Mouse (Mus musculus): ENCODE results near the gene Mapk11. TPM values are rescaled to one million over a fixed set of nuclear protein-coding genes. Genes with fewer than 3 reads are reported as not detected.

Gene Mapk11
- polyA plus RNA-seq (2015; fragmentation: Nextera tagmentation; extraction: Ambion mirVana): 35.8 and 40.2 TPM in 2 replicates

DNA sequence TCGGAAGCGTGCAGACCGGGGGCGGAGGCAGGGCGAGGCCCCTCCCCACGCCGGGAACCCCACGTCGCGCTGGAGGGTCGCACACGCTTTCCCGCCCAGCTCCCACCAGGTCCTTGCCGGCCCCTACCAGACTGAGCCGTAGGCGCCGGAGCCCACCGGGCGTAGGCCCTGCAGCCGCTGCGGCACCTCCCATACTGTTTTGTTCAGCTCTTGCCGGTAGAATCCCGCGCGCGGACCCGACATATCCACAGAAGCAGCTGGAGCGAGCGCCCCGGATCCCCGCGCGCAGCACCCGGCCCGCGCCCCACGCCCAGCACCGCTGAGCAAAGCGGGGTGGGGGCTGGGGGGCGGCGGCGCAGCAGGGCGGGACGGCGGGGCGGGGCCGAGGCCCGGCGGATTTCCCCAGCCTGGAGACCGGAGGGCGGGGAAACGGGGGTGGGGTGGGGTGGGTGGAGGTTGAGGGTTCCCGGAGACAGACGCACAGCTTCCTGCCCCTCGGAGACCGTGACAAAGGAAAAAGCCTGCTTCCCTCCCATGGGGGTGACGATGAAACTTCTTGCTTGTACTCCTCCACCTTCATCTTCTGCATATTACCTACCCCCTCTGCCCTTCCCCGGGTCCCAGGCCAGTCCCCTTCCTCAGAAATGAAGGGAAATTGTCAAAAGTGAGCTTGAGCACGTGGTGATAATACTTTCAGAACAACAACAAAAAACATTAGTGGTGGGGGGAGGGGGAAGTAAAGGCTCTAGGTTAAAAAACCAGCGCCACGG is at the start of gene Mapk11:
Gene Mapk11, minus strand, starts transcription at position 358 of the 770 bp plus-strand sequence.
- H3K4me2 ChIP-seq: peak within 1 kb of the TSS; percentile 77
- peak within 1 kb of the TSS; percentile 84 for H3K9ac ChIP-seq
- H3K9me3 ChIP-seq: no peaks in the 10 kb centered on the region
- peak within 1 kb of the TSS; percentile 91 for H3K27ac ChIP-seq (replicated peaks)
- WGBS: 1% methylated on average over 60 of the region's 61 CpGs
- peak within 1 kb of the TSS; percentile 67 for H3K4me3 ChIP-seq
- peak; percentile 57 for ATAC-seq (ENCODE audit: low read depth)
- H3K36me3 ChIP-seq: peaks cover 29% of the 10 kb centered on the region
- no peaks in the 10 kb centered on the region for H3K27me3 ChIP-seq
- H3K4me1 ChIP-seq (replicated peaks): peaks cover 54% of the 10 kb centered on the region

DNA sequence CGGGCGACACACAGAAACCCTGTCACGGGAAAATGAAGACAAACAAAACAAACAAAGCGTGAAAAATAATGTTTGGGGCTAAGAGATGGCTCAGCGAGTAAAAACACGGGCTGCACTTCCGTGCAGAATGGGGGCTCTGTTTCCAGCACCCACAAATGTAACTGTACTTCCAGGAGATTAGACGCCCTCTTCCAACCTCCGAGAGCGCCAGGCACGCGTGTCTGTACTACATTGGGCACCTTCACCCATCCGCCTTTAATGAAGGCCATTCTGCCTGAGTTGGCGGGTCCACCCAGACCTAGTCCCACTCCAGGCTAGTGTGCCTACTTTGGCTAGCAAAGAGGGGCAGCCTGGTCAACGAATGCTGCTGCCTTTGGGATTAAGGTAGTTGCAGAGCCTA is 47.6 kb upstream of the Mapk11 start:
- Histone ChIP-seq H3K4me3 (peak overlapping the region; percentile 93), H3K27ac (replicated peaks) (peak overlapping the region; percentile 99), H3K4me2 (peak overlapping the region; percentile 76), H3K27me3 (no peaks in the 10 kb centered on the region), H3K36me3 (0 out of 2 replicates have a peak, but pooled peaks cover 9% of the 10 kb centered on the region), H3K4me1 (replicated peaks) (peaks cover 21% of the 10 kb centered on the region), H3K9me3 (peaks cover 2% of the 10 kb centered on the region; the same call in 1 of the 2 replicates), H3K9ac (peak overlapping the region; percentile 99)
- WGBS: 69% methylated on average over 15 of the region's 15 CpGs
- no peak for ATAC-seq (ENCODE audit: low read depth)

DNA sequence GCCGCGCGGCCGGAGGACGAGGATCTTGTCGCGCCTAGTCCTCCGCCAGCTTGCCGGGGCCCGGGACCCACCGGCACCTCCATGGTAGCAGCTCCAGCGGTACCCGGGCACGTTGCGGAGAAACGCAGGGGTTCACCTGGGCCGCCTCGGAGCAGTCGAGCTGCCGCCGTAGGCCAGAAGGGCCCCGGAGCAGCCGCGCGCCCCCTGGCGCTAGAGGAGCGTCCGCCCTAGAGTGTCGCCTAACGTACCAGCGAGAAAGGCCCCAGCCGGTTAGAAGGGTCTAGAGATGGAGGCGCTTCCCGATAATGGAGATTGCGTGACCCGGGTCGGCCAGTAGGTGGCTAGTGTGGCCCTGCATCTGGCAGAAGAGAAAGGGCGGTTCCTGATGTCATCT is 46.9 kb upstream of the Mapk11 start, which contains the start of gene Dennd6b:
Gene Dennd6b, minus strand, starts transcription at position 184 of the 394 bp plus-strand sequence.
- peaks cover 21% of the 10 kb centered on the region for H3K4me1 ChIP-seq (replicated peaks)
- no peaks in the 10 kb centered on the region for H3K27me3 ChIP-seq
- no peaks in the 10 kb centered on the region for H3K9me3 ChIP-seq
- peak within 1 kb of the TSS; percentile 99 for H3K27ac ChIP-seq (replicated peaks)
- H3K4me3 ChIP-seq: peak within 1 kb of the TSS; percentile 93
- under 1% methylated on average over 36 of the region's 38 CpGs for WGBS
- peak; percentile 99 for ATAC-seq (ENCODE audit: low read depth)
- H3K36me3 ChIP-seq: peaks cover 9% of the 10 kb centered on the region; the same call in 1 of the 2 replicates
- H3K4me2 ChIP-seq: peak within 1 kb of the TSS; percentile 76
- peak within 1 kb of the TSS; percentile 99 for H3K9ac ChIP-seq

DNA sequence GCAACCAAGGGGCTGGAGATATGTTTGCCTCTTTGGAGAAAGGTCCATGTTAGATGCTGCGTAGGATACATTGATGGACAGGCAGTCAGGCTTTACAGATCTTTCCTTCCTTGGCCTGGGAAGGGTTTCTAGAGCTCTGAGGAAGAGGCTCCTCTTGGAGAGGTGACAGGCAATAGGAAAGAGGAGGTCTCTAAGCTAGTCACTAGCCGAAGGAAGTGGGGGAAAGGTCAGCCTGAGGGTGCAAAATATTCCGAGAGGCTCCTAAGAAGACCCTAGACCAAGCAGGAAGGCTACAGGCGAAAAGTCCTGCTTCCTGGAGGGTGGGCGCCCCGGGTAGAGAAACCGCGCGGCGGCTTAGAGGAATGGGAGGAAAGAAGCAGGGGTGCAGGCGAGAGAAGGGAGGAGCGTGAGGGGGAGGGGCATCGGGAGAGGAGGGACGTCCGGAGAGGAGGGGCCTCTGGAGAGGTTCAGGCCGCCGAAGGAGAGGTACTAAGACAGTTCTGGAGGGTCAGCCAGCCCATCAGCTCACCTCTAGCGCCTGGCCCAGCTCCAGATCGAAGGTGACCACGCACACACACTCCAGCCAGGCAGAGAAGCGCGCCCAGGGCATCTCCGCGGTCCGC is 46.4 kb upstream of the Mapk11 start:
- WGBS: under 1% methylated on average over 24 of the region's 25 CpGs

DNA sequence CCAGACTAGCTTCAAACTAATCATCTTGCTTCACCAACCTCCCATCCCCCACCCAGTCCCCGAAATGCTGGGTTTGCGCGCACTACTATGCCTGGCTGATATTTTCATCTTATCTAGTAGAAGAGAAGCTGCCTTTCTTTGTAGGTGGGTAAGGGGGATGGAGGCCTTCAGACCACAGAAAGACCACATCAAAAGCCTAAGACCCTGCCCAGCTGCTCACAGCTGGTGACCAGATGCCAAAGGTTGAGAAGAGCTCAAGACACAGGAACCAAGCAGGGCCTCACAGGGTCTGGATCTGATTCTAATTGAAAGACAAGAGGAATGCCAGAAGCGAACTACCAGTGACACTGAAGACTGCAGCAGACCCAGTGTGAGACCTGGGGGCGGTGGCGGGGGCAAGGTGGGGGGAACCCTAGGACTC is 45.8 kb upstream of the Mapk11 start:
- ATAC-seq (ENCODE audit: low read depth): no peak
- Histone ChIP-seq H3K4me2 (peak overlapping the region; percentile 76), H3K4me3 (peak overlapping the region; percentile 93), H3K4me1 (replicated peaks) (peaks cover 21% of the 10 kb centered on the region), H3K36me3 (peaks cover 19% of the 10 kb centered on the region), H3K9me3 (no peaks in the 10 kb centered on the region), H3K27ac (replicated peaks) (peak overlapping the region; percentile 99), H3K9ac (peak overlapping the region; percentile 99), H3K27me3 (no peaks in the 10 kb centered on the region)
- 39% methylated on average over 6 of the region's 6 CpGs for WGBS

More for the DNA sequence above, 46.4 kb upstream of the Mapk11 start:
- Histone ChIP-seq H3K27ac (replicated peaks) (peak overlapping the region; percentile 99), H3K4me1 (replicated peaks) (peaks cover 21% of the 10 kb centered on the region), H3K4me2 (peak overlapping the region; percentile 76), H3K36me3 (peaks cover 13% of the 10 kb centered on the region), H3K9me3 (no peaks in the 10 kb centered on the region), H3K4me3 (peak overlapping the region; percentile 93), H3K27me3 (no peaks in the 10 kb centered on the region), H3K9ac (peak overlapping the region; percentile 99)
- ATAC-seq (ENCODE audit: low read depth): peak; percentile 95

DNA sequence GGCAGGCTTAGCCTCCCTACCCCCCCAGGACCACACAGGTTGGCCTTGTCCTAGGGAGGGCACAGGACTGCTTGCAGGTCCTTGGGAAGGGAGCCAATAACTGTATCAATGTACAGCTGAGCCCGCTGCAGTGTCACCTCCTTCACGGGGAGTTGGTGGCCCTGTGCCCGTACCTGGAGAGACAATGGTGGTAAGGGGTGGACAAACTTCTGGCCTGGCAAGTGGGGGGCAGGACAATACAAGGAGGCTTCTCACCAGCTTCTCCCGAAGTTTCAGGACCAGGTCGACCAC is 35.5 kb upstream of the Mapk11 start:
- 87% methylated on average over 5 of the region's 5 CpGs for WGBS
- 0 out of 2 replicates have a peak overlapping the region, but pooled peaks have one; percentile 28 for H3K27ac ChIP-seq (replicated peaks)
- H3K27me3 ChIP-seq: no peaks in the 10 kb centered on the region
- H3K4me1 ChIP-seq (replicated peaks): peaks cover 42% of the 10 kb centered on the region
- peaks cover 63% of the 10 kb centered on the region for H3K36me3 ChIP-seq
- no peak for ATAC-seq (ENCODE audit: low read depth)
- H3K4me2 ChIP-seq: no peak overlapping the region
- no peak overlapping the region for H3K9ac ChIP-seq
- no peak overlapping the region for H3K4me3 ChIP-seq
- H3K9me3 ChIP-seq: no peaks in the 10 kb centered on the region

DNA sequence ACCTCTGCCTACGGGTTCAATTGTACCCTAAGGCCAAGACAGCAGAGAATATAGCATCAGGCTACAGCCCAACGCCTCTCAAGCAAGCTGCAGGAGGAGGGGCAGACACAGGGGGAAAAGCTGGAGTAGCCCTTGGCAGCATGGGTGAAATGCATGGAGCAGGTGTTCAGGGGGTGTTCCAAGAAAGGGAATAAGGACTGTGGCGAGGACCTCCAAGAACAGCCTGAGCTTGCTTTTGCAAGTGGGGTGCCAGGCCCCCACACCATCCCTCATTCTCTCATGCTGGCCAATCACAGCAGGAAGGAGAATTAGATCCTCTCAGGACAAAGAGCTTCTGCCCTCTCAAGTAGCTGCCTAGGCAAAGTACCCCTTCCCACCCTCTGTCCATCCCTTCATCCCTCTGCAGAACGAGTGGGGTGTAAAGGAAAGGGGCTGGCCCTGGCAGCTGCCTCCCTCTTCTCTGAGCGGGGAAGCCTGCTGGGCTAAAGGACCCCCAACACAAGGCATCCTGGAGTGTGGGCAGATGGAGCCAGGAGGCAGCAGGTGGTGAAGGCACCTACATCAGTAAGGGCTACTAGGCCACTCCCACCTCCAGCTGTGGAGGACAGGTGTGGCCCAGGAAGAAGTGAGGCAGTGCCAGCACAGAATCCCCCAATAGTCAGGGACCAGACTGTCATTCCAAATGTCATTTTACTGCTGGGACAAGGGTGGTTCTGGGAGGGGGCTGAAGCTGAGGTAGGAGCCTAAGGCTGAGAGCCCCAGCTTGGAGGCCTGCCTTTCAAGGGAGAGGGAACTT is 34.9 kb upstream of the Mapk11 start:
- H3K36me3 ChIP-seq: peaks cover 58% of the 10 kb centered on the region
- WGBS: 48% methylated on average over 5 of the region's 5 CpGs
- peak overlapping the region; percentile 33; the same call in 1 of the 2 replicates for H3K27ac ChIP-seq (replicated peaks)
- H3K4me1 ChIP-seq (replicated peaks): peaks cover 48% of the 10 kb centered on the region
- H3K27me3 ChIP-seq: no peaks in the 10 kb centered on the region
- 0 out of 2 replicates have a peak overlapping the region, but pooled peaks have one; percentile 8 for H3K9ac ChIP-seq
- H3K4me2 ChIP-seq: no peak overlapping the region
- no peaks in the 10 kb centered on the region for H3K9me3 ChIP-seq
- no peak for ATAC-seq (ENCODE audit: low read depth)
- no peak overlapping the region for H3K4me3 ChIP-seq

DNA sequence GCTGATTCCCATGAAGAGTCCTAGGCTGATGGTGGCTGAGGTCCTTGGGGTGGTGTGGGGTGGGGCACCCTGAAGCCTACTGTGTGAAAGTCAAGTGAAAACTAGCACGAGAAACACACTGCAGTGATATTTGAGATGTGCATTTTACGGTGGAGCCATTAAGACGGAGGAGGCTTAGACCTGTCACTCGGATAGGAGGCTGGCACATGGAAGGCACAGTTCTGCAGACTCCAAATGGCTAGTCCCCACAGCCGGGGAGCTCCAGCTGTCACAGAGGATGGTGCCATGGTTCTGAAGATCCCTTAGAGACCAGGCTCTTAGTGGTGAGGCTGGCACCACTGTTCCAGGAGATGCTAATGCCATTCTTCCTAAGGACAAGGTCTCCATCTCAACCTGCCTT is 33.4 kb upstream of the Mapk11 start:
- Histone ChIP-seq H3K27me3 (no peaks in the 10 kb centered on the region), H3K9me3 (no peaks in the 10 kb centered on the region), H3K36me3 (peaks cover 43% of the 10 kb centered on the region), H3K4me3 (no peak overlapping the region), H3K4me2 (no peak overlapping the region), H3K4me1 (replicated peaks) (peaks cover 63% of the 10 kb centered on the region), H3K27ac (replicated peaks) (peak overlapping the region; percentile 46; the same call in 1 of the 2 replicates), H3K9ac (no peak overlapping the region; the same call in 1 of the 2 replicates)
- WGBS: 61% methylated on average over 5 of the region's 5 CpGs
- ATAC-seq (ENCODE audit: low read depth): no peak

DNA sequence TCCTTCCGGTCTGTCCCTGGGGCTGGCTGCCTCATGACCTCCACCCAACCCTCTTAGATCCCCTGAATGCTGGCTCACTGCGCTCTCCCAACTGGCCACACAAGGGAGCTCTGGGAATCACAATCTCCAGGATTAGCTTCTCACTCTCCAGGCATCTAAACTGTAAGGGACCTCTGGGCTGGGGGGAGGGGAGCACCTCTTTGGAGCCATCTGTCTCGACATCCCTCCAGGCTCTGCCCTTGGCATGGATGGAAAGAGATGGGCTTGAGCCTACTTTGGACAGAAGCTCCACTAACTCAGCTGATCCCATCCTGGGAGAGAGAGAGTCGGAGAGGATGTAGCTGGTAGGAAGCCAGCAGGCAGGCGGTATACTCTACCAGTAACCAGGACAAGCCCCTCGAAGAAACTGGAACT is 32.9 kb upstream of the Mapk11 start:
- Histone ChIP-seq H3K4me2 (no peak overlapping the region), H3K9me3 (no peaks in the 10 kb centered on the region), H3K36me3 (peaks cover 39% of the 10 kb centered on the region), H3K4me3 (no peak overlapping the region), H3K27ac (replicated peaks) (peak overlapping the region; percentile 46; the same call in 1 of the 2 replicates), H3K9ac (no peak overlapping the region; the same call in 1 of the 2 replicates), H3K27me3 (no peaks in the 10 kb centered on the region), H3K4me1 (replicated peaks) (peaks cover 68% of the 10 kb centered on the region)
- ATAC-seq (ENCODE audit: low read depth): no peak
- 48% methylated on average over 6 of the region's 6 CpGs for WGBS

DNA sequence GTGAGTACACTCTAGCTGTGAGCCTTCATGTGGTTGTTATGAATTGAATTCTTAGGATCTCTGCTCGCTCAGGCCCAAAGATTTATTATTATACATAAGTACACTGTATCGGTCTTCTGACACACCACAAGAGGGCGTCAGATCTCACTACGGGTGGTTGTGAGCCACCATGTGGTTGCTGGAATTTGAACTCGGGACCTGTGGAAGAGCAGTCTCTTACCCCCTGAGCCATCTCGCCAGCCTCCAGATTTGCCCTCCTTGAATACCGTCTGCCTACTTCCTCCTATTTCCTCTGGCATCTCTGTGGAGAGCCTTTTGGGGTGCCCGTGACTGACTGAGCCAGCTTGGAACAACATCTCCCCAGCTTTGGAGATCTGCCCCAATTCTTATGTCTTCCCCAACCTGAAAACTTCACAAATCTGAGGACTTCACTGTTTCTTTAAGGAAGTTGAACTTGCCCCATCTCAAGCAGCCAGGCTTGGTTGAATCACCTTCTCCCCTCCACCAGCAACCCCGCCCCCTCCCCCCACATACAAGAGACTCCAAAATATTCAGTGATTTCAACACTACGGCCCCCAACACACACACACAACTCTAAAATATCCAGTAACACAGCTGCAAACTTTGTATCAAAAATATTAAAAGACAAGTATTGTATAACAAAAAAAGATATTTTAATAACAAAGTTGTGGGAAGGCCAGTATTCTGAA is 32.3 kb upstream of the Mapk11 start:
- H3K4me1 ChIP-seq (replicated peaks): peaks cover 74% of the 10 kb centered on the region
- H3K27me3 ChIP-seq: no peaks in the 10 kb centered on the region
- peak overlapping the region; percentile 46 for H3K27ac ChIP-seq (replicated peaks)
- peaks cover 32% of the 10 kb centered on the region for H3K36me3 ChIP-seq
- peak overlapping the region; percentile 86; the same call in 1 of the 2 replicates for H3K4me3 ChIP-seq
- ATAC-seq (ENCODE audit: low read depth): no peak
- 81% methylated on average over 10 of the region's 10 CpGs for WGBS
- H3K9me3 ChIP-seq: no peaks in the 10 kb centered on the region
- no peak overlapping the region; the same call in 1 of the 2 replicates for H3K9ac ChIP-seq
- peak overlapping the region; percentile 99 for H3K4me2 ChIP-seq

DNA sequence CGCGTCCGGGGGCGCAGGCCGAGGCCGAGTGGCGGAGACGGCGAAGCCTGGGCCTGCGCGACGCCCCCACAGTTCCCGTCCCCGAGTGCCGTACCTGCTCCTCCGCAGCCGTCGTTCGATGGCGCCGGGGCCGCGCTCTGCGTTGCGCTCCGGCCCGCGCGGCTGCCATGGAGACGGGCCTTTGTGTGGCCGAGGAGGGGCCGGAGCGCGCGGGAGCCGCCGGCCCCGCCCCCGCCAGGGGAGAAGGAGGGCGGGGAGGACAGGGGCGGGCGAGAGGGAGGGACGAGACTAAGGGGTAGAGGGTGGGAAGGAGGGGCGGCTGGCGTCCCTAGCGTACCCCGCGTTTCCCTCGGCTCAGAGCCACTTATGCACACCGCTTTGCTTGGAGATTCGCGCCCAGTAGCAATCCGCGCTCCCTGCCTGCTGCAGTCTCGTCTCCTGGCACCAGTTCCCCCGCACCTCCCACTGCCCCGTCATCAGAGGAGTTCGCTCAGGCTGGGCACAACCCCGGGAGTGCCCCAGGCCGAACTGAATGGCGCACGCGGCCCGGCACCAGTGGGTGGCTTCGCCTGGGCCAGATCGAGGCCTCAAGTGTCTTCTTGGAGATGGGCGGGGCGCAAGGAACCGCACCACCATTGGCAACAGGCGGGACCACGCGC is 31.3 kb upstream of the Mapk11 start, which contains the start of gene Plxnb2:
Gene Plxnb2, minus strand, starts transcription at position 218 of the 659 bp plus-strand sequence.
- H3K4me1 ChIP-seq (replicated peaks): peaks cover 84% of the 10 kb centered on the region
- ATAC-seq (ENCODE audit: low read depth): peak; percentile 89
- under 1% methylated on average over 53 of the region's 72 CpGs for WGBS
- peaks cover 22% of the 10 kb centered on the region for H3K36me3 ChIP-seq
- H3K9ac ChIP-seq: peak within 1 kb of the TSS; percentile 99
- no peaks in the 10 kb centered on the region for H3K9me3 ChIP-seq
- H3K4me3 ChIP-seq: peak within 1 kb of the TSS; percentile 86
- H3K4me2 ChIP-seq: peak within 1 kb of the TSS; percentile 99
- H3K27ac ChIP-seq (replicated peaks): peak within 1 kb of the TSS; percentile 96
- H3K27me3 ChIP-seq: no peaks in the 10 kb centered on the region
